Comparison of ENCODE assay signal across 8 mouse cellular contexts in the genomic region with DNA sequence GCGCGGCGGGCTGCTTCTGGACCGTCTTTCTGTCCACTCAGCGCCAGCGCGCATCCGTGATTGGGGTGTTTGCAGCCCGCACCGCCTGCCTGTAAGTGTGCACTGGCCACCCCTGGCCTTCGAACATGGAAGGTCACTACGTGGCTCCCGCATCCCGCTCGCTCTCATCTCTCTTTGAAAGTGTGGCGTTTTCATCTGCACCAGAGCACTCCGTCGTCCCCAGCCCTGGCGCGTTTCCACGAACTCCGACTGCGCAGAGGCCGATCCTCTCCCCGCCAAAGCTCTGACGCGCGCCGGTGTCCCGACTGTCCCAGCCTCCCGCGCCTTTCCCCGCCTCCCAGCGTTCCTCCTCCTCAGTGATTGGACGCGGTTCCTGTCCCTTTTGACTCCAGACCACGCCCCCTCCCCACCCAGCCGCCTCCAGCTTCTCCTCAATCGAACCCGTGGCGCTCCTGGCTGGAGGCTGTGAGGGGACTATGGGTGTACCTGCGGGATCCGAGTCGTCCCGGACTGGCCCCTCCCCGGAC. TPM values are rescaled to one million over a fixed set of nuclear protein-coding genes. Genes with fewer than 3 reads are reported as not detected.
DNase-seq lines count a peak whose midpoint lies in the region; ATAC-seq lines count a peak whose summit lies in the region.

TSS of gene Gls2 (plus strand) at position 434 of the 527 bp plus-strand sequence.

- WGBS in heart, embryonic 13.5 days = under 1% methylated on average over 46 of the region's 46 CpGs
- under 1% methylated on average over 45 of the region's 46 CpGs for WGBS in liver, embryonic 12.5 days (ENCODE audit: insufficient replicate concordance)
- under 1% methylated on average over 46 of the region's 46 CpGs for WGBS in stomach, embryonic 15.5 days

- peak within 1 kb of the TSS; percentile 82 for H3K9ac ChIP-seq in heart, embryonic 13.5 days
- H3K9ac ChIP-seq in liver, embryonic 12.5 days = peak within 1 kb of the TSS; percentile 69
- H3K9ac ChIP-seq in stomach, embryonic 15.5 days = peak within 1 kb of the TSS; percentile 52

- peaks cover 32% of the 10 kb centered on the region for H3K27me3 ChIP-seq in heart, embryonic 13.5 days (replicated peaks)
- peaks cover 55% of the 10 kb centered on the region for H3K27me3 ChIP-seq in liver, embryonic 12.5 days (replicated peaks)
- H3K27me3 ChIP-seq in stomach, embryonic 15.5 days (replicated peaks) = peaks cover 8% of the 10 kb centered on the region

- no peaks in the 10 kb centered on the region for H3K36me3 ChIP-seq in heart, embryonic 13.5 days
- H3K36me3 ChIP-seq in liver, embryonic 12.5 days = no peaks in the 10 kb centered on the region
- no peaks in the 10 kb centered on the region for H3K36me3 ChIP-seq in stomach, embryonic 15.5 days

- H3K4me2 ChIP-seq in heart, embryonic 13.5 days = peak within 1 kb of the TSS; percentile 99
- peak within 1 kb of the TSS; percentile 98 for H3K4me2 ChIP-seq in liver, embryonic 12.5 days
- H3K4me2 ChIP-seq in stomach, embryonic 15.5 days = peak within 1 kb of the TSS; percentile 100

- H3K9me3 ChIP-seq in heart, embryonic 13.5 days = no peaks in the 10 kb centered on the region
- no peaks in the 10 kb centered on the region for H3K9me3 ChIP-seq in liver, embryonic 12.5 days (replicated peaks)
- H3K9me3 ChIP-seq in stomach, embryonic 15.5 days = no peaks in the 10 kb centered on the region

- peak within 1 kb of the TSS; percentile 78 for H3K4me3 ChIP-seq in heart, embryonic 13.5 days
- peak within 1 kb of the TSS; percentile 68 for H3K4me3 ChIP-seq in liver, embryonic 12.5 days
- H3K4me3 ChIP-seq in stomach, embryonic 15.5 days (replicated peaks) = peak within 1 kb of the TSS; percentile 74

- H3K4me1 ChIP-seq in heart, embryonic 13.5 days = peaks cover 9% of the 10 kb centered on the region
- H3K4me1 ChIP-seq in liver, embryonic 12.5 days = peaks cover 24% of the 10 kb centered on the region
- H3K4me1 ChIP-seq in stomach, embryonic 15.5 days = peaks cover 7% of the 10 kb centered on the region

- peak; percentile 88 for DNase-seq in CD4-positive helper T cell, adult 2 months (ENCODE audit: low read depth, low spot score)
- peak; percentile 82 for DNase-seq in brain, embryonic 18.5 days (ENCODE audit: low read depth, low spot score)
- DNase-seq in kidney, postnatal 10 days = peak; percentile 98
- DNase-seq in natural killer cell, adult 2 months (ENCODE audit: low spot score in 2 of 2) = peak; percentile 46 to 66

- H3K27ac ChIP-seq in heart, embryonic 13.5 days (replicated peaks) = peak within 1 kb of the TSS; percentile 62
- H3K27ac ChIP-seq in liver, embryonic 12.5 days = peak within 1 kb of the TSS; percentile 48; the same call in 1 of the 2 replicates
- H3K27ac ChIP-seq in stomach, embryonic 15.5 days = peak within 1 kb of the TSS; percentile 55

- peak; percentile 99 for ATAC-seq in erythroid progenitor cell, adult 5-6 weeks (replicated peaks; ENCODE audit: low FRiP score, poor library complexity, severe bottlenecking)
- ATAC-seq in heart, embryonic 13.5 days (ENCODE audit: extremely low read depth, insufficient number of reproducible peaks, low FRiP score, low TSS enrichment) = peak; percentile 93
- peak; percentile 95 for ATAC-seq in liver, embryonic 12.5 days
- ATAC-seq in stomach, embryonic 15.5 days (ENCODE audit: insufficient read depth, low FRiP score, low read depth) = peak; percentile 97

RNA-seq across cellular contexts. Expression of gene Gls2, which starts in this region (rescaled TPM):
- total RNA-seq in erythroid progenitor cell, adult 5-6 weeks (2015; ENCODE audit: low replicate concordance) = 12.6 TPM in 1 of 2 replicates, not detected in the other
- not detected in 2 replicates for total RNA-seq in erythroid progenitor cell, adult 5-6 weeks (2017; ENCODE audit: low replicate concordance)
- polyA plus RNA-seq in heart, embryonic 13.5 days (2015; fragmentation: Nextera tagmentation; extraction: Ambion mirVana) = 0.53 and 0.96 TPM in 2 replicates
- 1.8 and 2.8 TPM in 2 replicates for polyA plus RNA-seq in liver, embryonic 12.5 days (2016; fragmentation: Nextera tagmentation; extraction: Ambion mirVana)
- polyA plus RNA-seq in stomach, embryonic 15.5 days (2015; fragmentation: Nextera tagmentation; extraction: Ambion mirVana) = 4.3 and 5.2 TPM in 2 replicates

Comparison
In these comparisons a context has a peak if more than half of its experiments do, and no peak if none do; other contexts are left out.
1. Peak in every context shown above with its lines: DNase-seq, ATAC-seq, H3K4me3 ChIP-seq and H3K27ac ChIP-seq.
2. Peak in ATAC-seq, H3K4me3 ChIP-seq, H3K27ac ChIP-seq, H3K9ac ChIP-seq and H3K4me2 ChIP-seq in heart, embryonic 13.5 days; RNA of the gene not detected or under 1 TPM.